Mouse (Mus musculus) lung, embryonic 15.5 days (tissue): ENCODE results near the gene 1810010D01Rik. TPM values are rescaled to one million over a fixed set of nuclear protein-coding genes. Genes with fewer than 3 reads are reported as not detected.

ENCODE experiments used
- ATAC-seq: fragments of 200-750 bp; cut with Nextera tagmentation; 2 replicates; pipeline ENCODE4 v1.8.0; 2017; ENCODE audit warnings: moderate number of reproducible peaks, borderline replicate concordance; ENCODE audit not compliant: low FRiP score, low TSS enrichment; ENCODE audit errors: extremely low read depth
- H3K27ac ChIP-seq: fragments of 300-500 bp; sonication (generic); 2 replicates; pipeline ENCODE4 v1.5.1; 2015; ENCODE audit warnings: moderate library complexity, mild to moderate bottlenecking, inconsistent platforms
- H3K27me3 ChIP-seq: fragments of 300-500 bp; sonication (generic); 2 replicates; pipeline ENCODE4 v1.6.1; 2015; ENCODE audit warnings: inconsistent platforms
- H3K36me3 ChIP-seq: fragments of 300-500 bp; sonication (generic); 2 replicates; pipeline ENCODE4 v1.6.1; 2015; ENCODE audit warnings: inconsistent platforms
- H3K4me1 ChIP-seq: fragments of 300-500 bp; sonication (generic); 2 replicates; pipeline ENCODE4 v1.6.1; 2015; ENCODE audit warnings: inconsistent platforms
- H3K4me2 ChIP-seq: fragments of 300-500 bp; sonication (generic); 2 replicates; pipeline ENCODE4 v1.6.1; 2015; ENCODE audit warnings: inconsistent platforms, mild to moderate bottlenecking, moderate library complexity
- H3K4me3 ChIP-seq: fragments of 300-500 bp; sonication (generic); 2 replicates; pipeline ENCODE4 v1.5.1; 2015; ENCODE audit warnings: mild to moderate bottlenecking, inconsistent platforms
- H3K9ac ChIP-seq: fragments of 300-500 bp; sonication (generic); 2 replicates; pipeline ENCODE4 v1.6.1; 2015; ENCODE audit warnings: inconsistent platforms
- H3K9me3 ChIP-seq: fragments of 300-500 bp; sonication (generic); 2 replicates; pipeline ENCODE4 v1.6.1; 2016; ENCODE audit warnings: inconsistent platforms
- WGBS: fragments of 180-500 bp; shearing (Covaris S2); methylation state at CpG from one replicate; pipeline ENCODE4 v1.1.7; 2015; 5-methylcytosine and 5-hydroxymethylcytosine counted together
- polyA plus RNA-seq: library from polyadenylated mRNA; unstranded; fragments of >200 nt; fragmentation: Nextera tagmentation; extraction: Ambion mirVana; gene quantifications from 2 replicates; pipeline ENCODE4 v1.2.1, GENCODE M21; 2015

Gene 1810010D01Rik
- polyA plus RNA-seq, result 0.30 and 0.33 TPM in 2 replicates

DNA sequence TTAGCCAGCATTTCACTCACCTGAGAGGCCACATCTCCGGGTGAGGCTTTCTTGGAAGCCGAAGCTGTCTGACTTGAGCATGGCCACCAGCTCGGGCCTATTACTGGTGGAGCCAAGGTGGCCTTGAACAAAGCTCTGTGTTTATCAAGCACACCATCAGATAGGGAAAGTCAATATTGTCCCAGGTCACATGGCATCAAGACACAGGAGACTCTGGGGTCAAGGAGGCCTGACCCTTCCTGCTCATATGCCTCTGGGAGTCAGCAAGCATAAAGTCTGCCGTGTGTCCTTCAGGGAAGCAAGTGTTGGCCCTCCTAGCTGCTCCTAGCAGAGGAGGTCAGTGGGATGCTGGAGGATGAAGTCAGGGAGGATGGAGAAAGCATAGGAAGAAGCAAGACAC is at the start of gene 1810010D01Rik:
Gene 1810010D01Rik (minus strand): TSS at position 114 of the 400 bp plus-strand sequence.
- Histone ChIP-seq H3K9ac (no peak within 1 kb of the TSS), H3K4me1 (peaks cover 35% of the 10 kb centered on the region), H3K9me3 (no peaks in the 10 kb centered on the region), H3K4me2 (no peak within 1 kb of the TSS), H3K36me3 (no peaks in the 10 kb centered on the region), H3K27ac (peak within 1 kb of the TSS; percentile 98), H3K4me3 (no peak within 1 kb of the TSS), H3K27me3 (no peaks in the 10 kb centered on the region)
- WGBS, result 53% methylated on average over 4 of the region's 4 CpGs
- ATAC-seq, result no peak

DNA sequence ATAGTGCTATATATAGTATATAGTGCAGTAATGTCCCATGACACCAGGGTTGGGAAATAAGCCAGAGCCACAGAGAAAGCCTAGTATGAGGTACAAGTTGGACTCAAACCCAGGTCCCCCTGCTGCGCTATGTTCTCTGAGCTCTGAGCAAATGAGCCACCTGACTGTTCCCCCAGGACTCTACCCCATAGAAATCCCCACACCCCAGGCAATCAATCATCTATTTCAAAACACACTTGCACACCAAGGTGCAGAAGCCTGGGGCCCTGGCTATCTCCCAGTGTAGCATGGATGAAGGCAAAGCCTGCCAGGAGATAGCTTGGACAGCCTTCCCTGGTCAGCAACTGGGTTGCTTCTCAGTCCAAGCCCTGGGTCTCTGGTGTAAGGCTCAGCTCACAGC is 48.2 kb upstream of the 1810010D01Rik start:
- Histone ChIP-seq H3K4me2 (no peak overlapping the region), H3K36me3 (peaks cover 3% of the 10 kb centered on the region; the same call in 1 of the 2 replicates), H3K4me3 (no peak overlapping the region), H3K4me1 (no peaks in the 10 kb centered on the region), H3K9ac (no peak overlapping the region), H3K9me3 (no peaks in the 10 kb centered on the region), H3K27me3 (no peaks in the 10 kb centered on the region), H3K27ac (no peak overlapping the region)
- 92% methylated on average over 1 of the region's 1 CpGs for WGBS
- ATAC-seq, result no peak

DNA sequence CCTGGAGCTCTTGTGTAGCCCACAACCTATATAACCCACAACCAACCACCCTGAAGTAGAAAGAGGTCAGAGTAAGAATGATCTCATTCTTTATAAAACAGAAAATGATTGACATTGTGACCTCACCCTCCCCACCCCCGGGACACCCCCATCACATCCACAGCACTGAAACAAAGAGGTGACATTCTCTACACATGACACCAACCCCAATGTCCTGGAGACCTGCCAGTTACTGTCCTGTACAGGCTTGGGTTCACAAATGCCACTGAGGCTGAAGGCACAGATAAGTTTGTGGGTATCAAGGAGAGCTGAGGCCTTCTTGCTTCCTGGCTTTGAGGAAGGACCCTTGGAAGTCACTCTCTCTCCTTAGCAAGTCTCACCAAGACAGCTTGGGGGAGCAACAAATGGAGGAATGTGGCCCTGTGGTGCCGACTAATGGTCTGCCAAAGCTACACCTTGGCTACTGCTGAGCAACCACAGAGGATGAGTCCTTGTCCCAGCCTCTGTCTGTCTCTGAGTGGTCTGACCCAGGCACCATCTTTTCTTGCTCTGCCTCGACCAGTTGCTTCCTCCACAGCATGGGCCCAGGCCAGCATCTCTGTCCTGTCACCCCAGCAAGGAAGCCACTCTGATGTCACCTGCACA is 46.2 kb upstream of the 1810010D01Rik start:
- Histone ChIP-seq H3K27me3 (no peaks in the 10 kb centered on the region), H3K4me3 (no peak overlapping the region), H3K9me3 (no peaks in the 10 kb centered on the region), H3K4me1 (no peaks in the 10 kb centered on the region), H3K36me3 (peaks cover 3% of the 10 kb centered on the region; the same call in 1 of the 2 replicates), H3K9ac (no peak overlapping the region), H3K4me2 (no peak overlapping the region), H3K27ac (no peak overlapping the region)
- 41% methylated on average over 3 of the region's 3 CpGs for WGBS
- no peak for ATAC-seq

DNA sequence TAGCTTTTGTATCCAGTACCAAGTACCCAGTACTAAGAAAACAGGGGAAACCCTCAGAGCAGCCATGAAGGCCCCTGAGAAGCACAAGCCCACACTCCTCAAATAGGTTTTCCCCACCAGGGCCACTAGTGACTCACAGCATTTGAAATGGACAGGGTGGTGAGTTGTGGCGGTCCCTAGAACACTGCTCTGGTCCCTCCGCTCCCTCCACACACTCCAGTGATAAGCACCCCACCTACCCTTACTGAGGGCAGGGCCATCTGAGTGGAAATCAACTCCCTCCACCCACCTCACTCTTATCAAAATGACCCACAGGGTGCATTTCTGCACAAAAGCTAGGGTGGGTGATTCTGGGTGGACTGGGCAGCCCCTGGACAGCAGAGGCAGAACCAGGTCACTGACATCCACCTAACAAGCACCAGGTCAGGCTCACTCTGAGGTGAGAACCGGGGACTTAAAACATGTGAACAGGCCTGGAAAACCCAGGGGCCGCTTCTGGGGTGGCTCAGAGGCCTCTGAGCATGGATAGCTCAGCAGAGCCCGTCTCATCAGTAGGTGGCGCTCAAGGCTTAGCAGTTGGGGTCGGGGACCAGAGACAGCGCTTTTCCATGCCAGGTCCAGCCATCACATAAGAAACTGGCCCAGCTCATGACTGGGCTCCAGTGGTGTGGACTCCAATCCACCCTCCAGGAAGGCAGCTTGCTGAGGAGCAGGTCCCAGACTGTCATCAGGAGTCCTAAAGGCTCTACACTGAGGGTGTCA is 45.0 kb upstream of the 1810010D01Rik start:
- Histone ChIP-seq H3K4me3 (no peak overlapping the region), H3K4me2 (no peak overlapping the region), H3K27me3 (no peaks in the 10 kb centered on the region), H3K4me1 (no peaks in the 10 kb centered on the region), H3K9ac (no peak overlapping the region), H3K36me3 (no peaks in the 10 kb centered on the region), H3K9me3 (no peaks in the 10 kb centered on the region), H3K27ac (no peak overlapping the region)
- ATAC-seq, result peak; percentile 55; the same call in 1 of the 2 replicates
- WGBS, result 27% methylated on average over 8 of the region's 8 CpGs

DNA sequence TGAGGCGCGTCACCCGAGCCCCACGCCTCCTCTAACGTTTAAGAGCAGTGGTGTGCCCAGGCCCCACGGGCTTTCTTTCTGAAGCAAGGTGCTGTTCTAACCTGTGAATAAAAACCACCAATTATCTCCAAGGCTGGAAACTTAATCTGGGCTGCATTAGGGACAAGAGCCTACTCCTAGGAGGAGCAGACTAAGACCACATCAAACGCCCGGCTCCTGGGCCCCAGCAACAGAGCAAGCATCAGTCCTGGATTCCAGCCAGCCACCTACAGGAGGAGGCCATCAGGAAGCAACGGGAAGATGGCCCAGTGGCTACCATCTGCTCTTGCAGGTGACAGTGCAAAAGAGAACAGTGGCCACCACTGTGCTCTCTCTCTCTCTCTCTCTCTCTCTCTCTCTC is 42.3 kb upstream of the 1810010D01Rik start:
- 53% methylated on average over 9 of the region's 9 CpGs for WGBS
- Histone ChIP-seq H3K27ac (no peak overlapping the region), H3K4me2 (no peak overlapping the region), H3K4me1 (no peaks in the 10 kb centered on the region), H3K27me3 (no peaks in the 10 kb centered on the region), H3K36me3 (no peaks in the 10 kb centered on the region), H3K4me3 (no peak overlapping the region), H3K9ac (no peak overlapping the region), H3K9me3 (no peaks in the 10 kb centered on the region)
- no peak for ATAC-seq

DNA sequence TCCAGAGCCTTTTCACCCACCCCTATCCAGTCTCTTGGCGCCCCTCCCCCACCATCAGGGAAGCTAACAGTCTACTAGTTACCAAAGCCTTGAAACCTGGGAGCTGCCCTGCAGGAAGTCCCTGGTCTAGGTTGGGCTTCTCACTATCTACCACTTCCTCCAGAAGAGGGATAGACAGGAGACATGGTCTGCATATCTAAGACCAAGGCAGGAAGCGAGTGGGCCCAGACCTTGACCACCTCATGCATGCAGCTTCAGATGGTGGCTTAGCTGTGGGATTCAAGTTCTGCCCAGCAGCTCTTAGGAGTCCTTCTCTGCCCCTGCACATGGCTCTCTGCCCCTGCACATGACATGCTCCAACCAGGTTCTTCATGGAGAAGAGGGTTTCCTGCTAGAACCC is 41.0 kb upstream of the 1810010D01Rik start:
- WGBS, result 79% methylated on average over 2 of the region's 2 CpGs
- Histone ChIP-seq H3K27ac (no peak overlapping the region), H3K36me3 (no peaks in the 10 kb centered on the region), H3K9me3 (no peaks in the 10 kb centered on the region), H3K4me2 (no peak overlapping the region), H3K9ac (no peak overlapping the region), H3K4me3 (no peak overlapping the region), H3K27me3 (no peaks in the 10 kb centered on the region), H3K4me1 (no peaks in the 10 kb centered on the region)
- ATAC-seq, result no peak

DNA sequence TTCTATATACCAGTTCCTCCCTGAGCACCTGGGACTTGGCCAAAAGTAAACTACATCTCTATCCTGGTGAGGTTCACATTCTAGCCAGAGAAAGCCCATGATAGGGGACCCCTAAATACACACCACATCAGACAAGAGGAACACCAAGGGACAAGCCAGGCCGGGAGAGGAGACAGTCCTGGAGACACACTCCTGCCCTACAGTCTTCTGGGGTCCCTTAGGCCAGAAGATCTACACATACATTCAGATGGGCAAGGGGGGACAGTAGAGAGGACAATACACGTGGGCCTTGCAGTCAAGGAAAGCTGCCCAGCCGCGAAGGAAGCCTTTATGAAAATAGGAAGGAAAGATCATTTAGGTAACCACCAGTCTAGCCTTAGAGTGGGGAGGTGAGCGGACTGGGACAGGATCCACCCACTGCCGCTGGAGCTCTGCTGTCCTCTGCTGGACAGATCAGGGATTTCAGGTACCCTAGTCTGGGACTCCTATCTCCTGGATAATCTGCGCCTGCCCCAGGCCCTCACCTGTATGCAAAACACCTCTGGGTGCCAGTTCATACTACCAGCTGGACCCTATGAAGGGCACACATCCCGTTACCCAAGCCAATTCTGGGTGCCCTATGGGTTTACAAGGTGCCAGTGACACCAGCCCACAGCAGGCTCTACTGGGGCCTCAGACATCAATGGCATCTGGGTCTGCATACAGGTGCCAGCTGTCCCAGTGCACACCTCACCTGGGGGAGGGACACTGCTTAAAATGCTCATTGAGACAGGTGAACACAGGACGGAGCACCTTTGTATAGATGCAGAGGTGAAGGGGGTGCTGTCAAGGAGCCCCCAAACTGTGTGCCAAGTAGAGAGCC is 35.2 kb upstream of the 1810010D01Rik start:
- no peak overlapping the region for H3K4me2 ChIP-seq
- H3K4me3 ChIP-seq, result no peak overlapping the region
- no peak overlapping the region for H3K27ac ChIP-seq
- no peaks in the 10 kb centered on the region for H3K36me3 ChIP-seq
- ATAC-seq, result peak; percentile 44
- no peaks in the 10 kb centered on the region for H3K27me3 ChIP-seq
- WGBS, result 14% methylated on average over 9 of the region's 9 CpGs
- H3K4me1 ChIP-seq, result peaks cover 21% of the 10 kb centered on the region
- H3K9me3 ChIP-seq, result no peaks in the 10 kb centered on the region
- H3K9ac ChIP-seq, result no peak overlapping the region

DNA sequence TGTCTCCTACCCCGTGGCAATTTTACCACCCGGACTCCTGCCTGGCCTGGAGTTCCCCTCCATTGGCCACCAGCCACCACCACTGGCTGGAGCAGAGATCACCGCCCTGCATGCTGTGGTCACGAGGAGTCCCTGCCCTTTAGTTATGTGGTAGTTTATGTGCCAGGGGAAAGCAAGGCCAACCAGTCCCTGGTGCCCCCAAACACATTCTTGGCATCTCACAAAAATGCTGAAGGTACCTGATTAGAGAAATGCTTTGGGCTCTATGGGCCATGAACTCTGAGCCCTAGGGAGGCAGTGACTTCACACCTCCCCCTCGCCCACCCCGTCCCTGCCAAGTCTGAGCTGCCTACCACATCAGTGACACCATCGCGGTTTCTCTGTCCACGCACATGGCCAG is 34.1 kb upstream of the 1810010D01Rik start:
- H3K4me2 ChIP-seq, result no peak overlapping the region
- no peaks in the 10 kb centered on the region for H3K27me3 ChIP-seq
- H3K4me3 ChIP-seq, result no peak overlapping the region
- H3K36me3 ChIP-seq, result no peaks in the 10 kb centered on the region
- no peak overlapping the region for H3K9ac ChIP-seq
- peaks cover 21% of the 10 kb centered on the region for H3K4me1 ChIP-seq
- H3K9me3 ChIP-seq, result no peaks in the 10 kb centered on the region
- ATAC-seq, result no peak
- WGBS, result 59% methylated on average over 9 of the region's 9 CpGs
- no peak overlapping the region for H3K27ac ChIP-seq

DNA sequence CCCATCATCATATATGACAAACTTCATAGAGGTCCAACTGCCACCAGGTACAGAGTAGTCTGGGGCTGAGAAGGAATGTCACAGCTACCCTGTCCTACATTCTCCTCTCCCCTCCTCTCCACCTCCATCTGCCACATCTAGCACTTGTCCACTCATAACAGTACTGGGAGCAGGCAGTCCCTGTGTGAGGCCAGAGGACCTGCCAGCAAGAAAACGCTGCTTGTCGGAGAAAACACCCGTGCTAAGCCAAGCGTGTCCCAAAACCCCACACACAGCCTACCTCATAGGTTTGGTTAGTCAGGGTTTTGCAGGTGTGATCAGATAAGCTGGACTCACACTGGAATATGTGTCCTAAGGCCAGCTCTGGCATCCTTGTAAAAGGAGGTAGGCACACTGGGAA is 33.0 kb upstream of the 1810010D01Rik start:
- H3K27ac ChIP-seq, result no peak overlapping the region
- no peaks in the 10 kb centered on the region for H3K36me3 ChIP-seq
- 76% methylated on average over 4 of the region's 4 CpGs for WGBS
- no peaks in the 10 kb centered on the region for H3K27me3 ChIP-seq
- H3K9me3 ChIP-seq, result no peaks in the 10 kb centered on the region
- no peak overlapping the region for H3K4me2 ChIP-seq
- no peak for ATAC-seq
- no peak overlapping the region for H3K9ac ChIP-seq
- H3K4me1 ChIP-seq, result peaks cover 21% of the 10 kb centered on the region
- no peak overlapping the region for H3K4me3 ChIP-seq

DNA sequence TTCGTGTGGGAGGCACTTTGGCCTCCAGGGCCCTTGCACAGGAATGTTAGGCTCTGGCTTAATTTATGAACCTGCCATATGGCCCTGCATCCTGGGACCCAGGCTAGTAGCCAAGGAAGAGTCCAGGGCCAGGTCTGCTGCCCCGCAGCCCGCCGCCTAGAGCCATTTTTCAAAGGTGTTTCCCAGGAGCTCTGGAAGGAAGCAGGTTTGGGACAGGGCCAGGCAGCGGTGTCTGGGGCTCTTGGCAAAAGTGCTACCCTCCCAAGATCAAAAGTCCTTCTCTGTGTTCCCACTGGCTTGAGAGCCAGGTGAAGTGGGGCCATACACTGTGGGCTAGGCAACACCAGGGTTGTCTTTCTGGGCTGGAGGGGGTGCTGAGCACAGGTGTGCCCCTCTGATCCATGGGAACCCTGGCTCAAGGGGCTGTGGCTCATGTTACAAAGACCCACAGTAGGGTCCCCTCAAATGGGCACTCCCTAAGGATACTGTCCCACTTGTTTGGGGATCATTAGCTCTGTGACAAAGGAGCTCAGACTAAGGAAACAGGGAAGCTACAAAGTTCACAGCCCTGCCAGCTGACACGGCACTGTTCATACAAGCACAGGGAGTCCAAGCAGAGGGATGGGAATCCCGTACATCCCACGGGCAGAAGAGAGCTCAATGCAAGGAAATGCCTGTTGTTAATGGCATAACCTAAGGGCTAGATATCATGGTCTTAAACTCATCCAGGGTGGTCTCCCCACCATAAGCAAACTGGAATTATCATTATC is 32.0 kb upstream of the 1810010D01Rik start:
- 45% methylated on average over 8 of the region's 8 CpGs for WGBS
- Histone ChIP-seq H3K4me3 (no peak overlapping the region), H3K9me3 (no peaks in the 10 kb centered on the region), H3K4me2 (no peak overlapping the region), H3K27ac (no peak overlapping the region), H3K4me1 (peaks cover 21% of the 10 kb centered on the region), H3K9ac (no peak overlapping the region), H3K27me3 (no peaks in the 10 kb centered on the region), H3K36me3 (no peaks in the 10 kb centered on the region)
- ATAC-seq, result peak; percentile 47; the same call in 1 of the 2 replicates

DNA sequence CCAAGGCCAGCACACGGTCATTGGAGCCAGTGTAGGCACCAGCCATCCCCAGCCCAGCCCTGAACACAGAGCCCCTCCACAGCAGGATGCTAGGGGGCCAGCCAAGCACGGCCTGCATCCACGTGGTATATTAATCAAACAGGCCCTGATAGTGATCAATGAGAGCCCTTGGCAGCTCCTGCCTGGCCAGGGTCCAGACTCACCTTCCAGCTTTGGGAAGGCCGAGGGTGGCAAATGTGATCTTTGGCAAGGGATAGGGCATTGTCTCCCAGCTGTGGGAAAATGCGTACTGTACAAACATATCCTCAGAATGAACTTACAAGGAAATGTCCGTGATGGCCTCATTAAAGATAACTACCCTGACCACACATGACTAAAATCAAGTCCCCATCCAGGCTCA is 31.2 kb upstream of the 1810010D01Rik start:
- Histone ChIP-seq H3K9ac (0 out of 2 replicates have a peak overlapping the region, but pooled peaks have one; percentile 16), H3K4me3 (no peak overlapping the region), H3K36me3 (no peaks in the 10 kb centered on the region), H3K27ac (no peak overlapping the region), H3K4me2 (no peak overlapping the region), H3K27me3 (no peaks in the 10 kb centered on the region), H3K4me1 (peaks cover 21% of the 10 kb centered on the region), H3K9me3 (no peaks in the 10 kb centered on the region)
- WGBS, result 29% methylated on average over 6 of the region's 6 CpGs
- no peak for ATAC-seq
